Mouse (Mus musculus): ENCODE results near the gene Olfml3. TPM values are rescaled to one million over a fixed set of nuclear protein-coding genes. Genes with fewer than 3 reads are reported as not detected.

Gene Olfml3
- polyA plus RNA-seq, 1 experiment from 2014 or later, result 27.4 TPM

DNA sequence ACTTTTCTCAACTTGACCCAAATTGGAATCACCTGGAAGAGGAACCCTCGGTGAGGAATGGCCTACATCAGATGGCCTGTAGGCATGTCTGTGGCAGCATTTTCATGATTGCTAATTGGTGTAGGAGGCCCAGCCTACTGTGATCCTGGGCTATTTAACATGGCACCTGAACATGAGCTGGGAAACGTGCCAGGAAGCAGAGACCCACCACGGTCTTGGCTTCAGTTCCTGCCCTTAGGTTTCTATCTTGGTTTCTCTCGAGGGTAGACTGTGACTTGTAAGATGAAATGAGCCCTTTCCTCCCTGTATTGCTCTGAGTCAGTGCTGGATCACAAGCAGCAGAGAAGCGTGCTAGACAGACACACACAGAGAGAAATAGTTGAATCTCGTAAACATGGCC lies 33.1 kb downstream of the Olfml3 start:
- Histone ChIP-seq H3K36me3 (ENCODE audit: control insufficient read depth, insufficient read depth, low read length) (no peaks in the 10 kb centered on the region), H3K4me2 (ENCODE audit: low read length) (no peak overlapping the region), H3K9me3 (ENCODE audit: control insufficient read depth, low read length) (no peaks in the 10 kb centered on the region), H3K9ac (ENCODE audit: low read length) (no peak overlapping the region), H3K4me3 (ENCODE audit: control insufficient read depth in 1 of 2, insufficient read depth in 1 of 2, low read depth in 1 of 2, low read length in 2 of 2) (no peak overlapping the region), H3K4me1 (ENCODE audit: control insufficient read depth in 2 of 2, insufficient read depth in 2 of 2, low read length in 2 of 2) (no peaks in the 10 kb centered on the region), H3K27ac (replicated peaks in 1 of 2; ENCODE audit: control insufficient read depth in 1 of 2, insufficient read depth in 1 of 2, low read depth in 2 of 2, low read length in 2 of 2) (no peak overlapping the region), H3K27me3 (ENCODE audit: control insufficient read depth, insufficient read depth, low read length) (no peaks in the 10 kb centered on the region)
- WGBS, result 61% methylated on average over 6 of the region's 6 CpGs
- no peak for ATAC-seq (ENCODE audit: insufficient number of reproducible peaks, insufficient read depth, low FRiP score, low read depth)

DNA sequence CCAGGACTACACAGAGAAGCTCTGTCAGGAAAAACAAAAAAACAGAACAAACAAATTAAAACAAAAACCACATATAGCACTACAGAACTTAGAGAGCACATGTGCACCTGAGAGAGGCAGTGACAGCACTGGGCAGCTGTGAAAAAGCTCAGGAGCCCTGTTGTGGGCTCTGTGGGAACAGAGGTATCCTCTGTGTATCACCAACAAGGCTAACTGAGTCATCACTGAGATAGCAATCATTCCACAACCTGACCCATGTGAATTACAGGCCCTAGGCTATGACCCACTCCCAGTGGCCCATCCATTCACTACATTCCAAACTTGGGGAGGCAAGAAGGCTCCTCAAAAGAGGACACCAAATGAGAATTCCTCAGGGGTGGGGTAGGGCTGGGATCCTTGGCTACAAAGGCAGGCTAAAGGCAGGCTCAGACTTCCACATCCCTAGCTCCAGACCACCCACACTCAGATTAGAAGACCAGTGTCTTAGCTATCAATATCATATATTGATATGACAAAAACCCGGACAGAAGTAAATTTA lies 41.3 kb downstream of the Olfml3 start:
- H3K4me2 ChIP-seq (ENCODE audit: low read length), result no peak overlapping the region
- H3K9ac ChIP-seq (ENCODE audit: low read length), result no peak overlapping the region
- no peak for ATAC-seq (ENCODE audit: insufficient number of reproducible peaks, insufficient read depth, low FRiP score, low read depth)
- no peaks in the 10 kb centered on the region for H3K4me1 ChIP-seq (ENCODE audit: control insufficient read depth in 2 of 2, insufficient read depth in 2 of 2, low read length in 2 of 2)
- H3K27ac ChIP-seq (replicated peaks in 1 of 2; ENCODE audit: control insufficient read depth in 1 of 2, insufficient read depth in 1 of 2, low read depth in 2 of 2, low read length in 2 of 2), result no peak overlapping the region
- no peaks in the 10 kb centered on the region for H3K9me3 ChIP-seq (ENCODE audit: control insufficient read depth, low read length)
- WGBS, result 80% methylated on average over 1 of the region's 1 CpGs
- no peaks in the 10 kb centered on the region for H3K36me3 ChIP-seq (ENCODE audit: control insufficient read depth, insufficient read depth, low read length)
- H3K4me3 ChIP-seq (ENCODE audit: control insufficient read depth in 1 of 2, insufficient read depth in 1 of 2, low read depth in 1 of 2, low read length in 2 of 2), result no peak overlapping the region
- H3K27me3 ChIP-seq (ENCODE audit: control insufficient read depth, insufficient read depth, low read length), result no peaks in the 10 kb centered on the region

DNA sequence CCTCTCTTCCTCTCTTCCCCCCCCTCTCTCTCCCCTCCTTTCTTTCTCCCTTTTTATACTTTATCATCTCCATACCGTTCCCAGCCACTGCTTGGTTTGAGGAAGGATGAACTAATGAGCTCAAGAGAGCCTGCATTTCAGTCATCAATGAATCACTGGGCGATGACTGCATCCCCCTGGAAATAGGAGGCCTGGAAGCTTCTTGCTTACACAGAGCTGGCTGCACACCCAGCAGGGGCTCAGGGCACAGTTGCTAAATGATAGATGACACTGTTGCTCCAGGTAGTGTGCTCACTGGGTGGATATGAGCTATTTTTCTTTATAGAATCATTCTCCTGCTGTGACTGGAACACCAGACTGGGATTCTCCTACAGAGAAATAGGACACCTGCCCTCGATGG lies 42.2 kb downstream of the Olfml3 start:
- no peak overlapping the region for H3K27ac ChIP-seq (replicated peaks in 1 of 2; ENCODE audit: control insufficient read depth in 1 of 2, insufficient read depth in 1 of 2, low read depth in 2 of 2, low read length in 2 of 2)
- H3K4me3 ChIP-seq (ENCODE audit: control insufficient read depth in 1 of 2, insufficient read depth in 1 of 2, low read depth in 1 of 2, low read length in 2 of 2), result no peak overlapping the region
- WGBS, result 61% methylated on average over 3 of the region's 3 CpGs
- H3K27me3 ChIP-seq (ENCODE audit: control insufficient read depth, insufficient read depth, low read length), result no peaks in the 10 kb centered on the region
- H3K4me1 ChIP-seq (ENCODE audit: control insufficient read depth in 2 of 2, insufficient read depth in 2 of 2, low read length in 2 of 2), result no peaks in the 10 kb centered on the region
- no peaks in the 10 kb centered on the region for H3K9me3 ChIP-seq (ENCODE audit: control insufficient read depth, low read length)
- ATAC-seq (ENCODE audit: insufficient number of reproducible peaks, insufficient read depth, low FRiP score, low read depth), result no peak
- H3K4me2 ChIP-seq (ENCODE audit: low read length), result no peak overlapping the region
- no peaks in the 10 kb centered on the region for H3K36me3 ChIP-seq (ENCODE audit: control insufficient read depth, insufficient read depth, low read length)
- no peak overlapping the region for H3K9ac ChIP-seq (ENCODE audit: low read length)

DNA sequence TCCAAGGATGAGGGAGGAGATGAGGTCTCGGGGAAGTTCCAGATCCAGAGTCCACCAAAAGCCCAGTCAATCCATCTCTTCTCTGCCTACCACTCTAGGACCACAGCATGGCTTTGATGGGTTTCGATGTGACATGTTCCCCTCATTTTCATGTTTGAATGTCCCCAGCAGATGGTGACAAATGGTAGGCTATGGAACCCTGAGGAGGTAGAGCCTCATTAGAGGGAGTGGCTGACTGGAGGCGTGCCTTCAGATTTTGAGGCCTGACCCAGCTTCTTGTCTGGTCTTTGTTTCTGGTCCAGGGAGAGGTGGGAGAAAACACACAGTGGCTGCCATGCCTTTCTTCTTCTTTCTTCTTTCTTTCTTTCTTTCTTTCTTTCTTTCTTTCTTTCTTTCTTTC lies 47.3 kb downstream of the Olfml3 start:
- WGBS, result 65% methylated on average over 3 of the region's 3 CpGs
- Histone ChIP-seq H3K4me2 (ENCODE audit: low read length) (no peak overlapping the region), H3K27ac (replicated peaks in 1 of 2; ENCODE audit: control insufficient read depth in 1 of 2, insufficient read depth in 1 of 2, low read depth in 2 of 2, low read length in 2 of 2) (no peak overlapping the region), H3K9ac (ENCODE audit: low read length) (no peak overlapping the region), H3K4me1 (ENCODE audit: control insufficient read depth in 2 of 2, insufficient read depth in 2 of 2, low read length in 2 of 2) (no peaks in the 10 kb centered on the region), H3K4me3 (ENCODE audit: control insufficient read depth in 1 of 2, insufficient read depth in 1 of 2, low read depth in 1 of 2, low read length in 2 of 2) (no peak overlapping the region), H3K27me3 (ENCODE audit: control insufficient read depth, insufficient read depth, low read length) (no peaks in the 10 kb centered on the region), H3K9me3 (ENCODE audit: control insufficient read depth, low read length) (no peaks in the 10 kb centered on the region), H3K36me3 (ENCODE audit: control insufficient read depth, insufficient read depth, low read length) (no peaks in the 10 kb centered on the region)
- no peak for ATAC-seq (ENCODE audit: insufficient number of reproducible peaks, insufficient read depth, low FRiP score, low read depth)

DNA sequence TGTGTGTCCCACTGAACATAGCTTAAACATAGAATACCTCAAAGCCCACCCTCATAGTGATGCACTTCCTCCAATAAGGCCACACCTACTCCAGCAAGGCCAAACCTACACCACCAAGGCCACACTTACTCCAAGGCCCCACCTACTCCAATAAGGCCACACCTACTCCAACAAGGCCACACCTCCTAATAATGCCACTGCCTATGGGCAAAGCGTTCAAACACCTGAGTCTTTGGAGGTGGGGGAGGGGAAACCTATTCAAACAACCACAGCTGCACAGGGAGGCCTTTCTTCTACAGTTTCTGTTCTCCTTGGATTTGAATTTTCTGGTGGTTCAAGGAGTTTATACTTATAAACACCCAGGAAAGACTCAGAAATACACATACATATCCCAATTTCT lies 48.8 kb downstream of the Olfml3 start:
- no peak overlapping the region for H3K9ac ChIP-seq (ENCODE audit: low read length)
- H3K4me3 ChIP-seq (ENCODE audit: control insufficient read depth in 1 of 2, insufficient read depth in 1 of 2, low read depth in 1 of 2, low read length in 2 of 2), result no peak overlapping the region
- no peaks in the 10 kb centered on the region for H3K9me3 ChIP-seq (ENCODE audit: control insufficient read depth, low read length)
- WGBS, result 95% methylated on average over 1 of the region's 1 CpGs
- H3K4me1 ChIP-seq (ENCODE audit: control insufficient read depth in 2 of 2, insufficient read depth in 2 of 2, low read length in 2 of 2), result no peaks in the 10 kb centered on the region
- H3K36me3 ChIP-seq (ENCODE audit: control insufficient read depth, insufficient read depth, low read length), result no peaks in the 10 kb centered on the region
- H3K27me3 ChIP-seq (ENCODE audit: control insufficient read depth, insufficient read depth, low read length), result peaks cover 7% of the 10 kb centered on the region; the same call in 1 of the 2 replicates
- ATAC-seq (ENCODE audit: insufficient number of reproducible peaks, insufficient read depth, low FRiP score, low read depth), result no peak
- no peak overlapping the region for H3K27ac ChIP-seq (replicated peaks in 1 of 2; ENCODE audit: control insufficient read depth in 1 of 2, insufficient read depth in 1 of 2, low read depth in 2 of 2, low read length in 2 of 2)
- H3K4me2 ChIP-seq (ENCODE audit: low read length), result no peak overlapping the region

DNA sequence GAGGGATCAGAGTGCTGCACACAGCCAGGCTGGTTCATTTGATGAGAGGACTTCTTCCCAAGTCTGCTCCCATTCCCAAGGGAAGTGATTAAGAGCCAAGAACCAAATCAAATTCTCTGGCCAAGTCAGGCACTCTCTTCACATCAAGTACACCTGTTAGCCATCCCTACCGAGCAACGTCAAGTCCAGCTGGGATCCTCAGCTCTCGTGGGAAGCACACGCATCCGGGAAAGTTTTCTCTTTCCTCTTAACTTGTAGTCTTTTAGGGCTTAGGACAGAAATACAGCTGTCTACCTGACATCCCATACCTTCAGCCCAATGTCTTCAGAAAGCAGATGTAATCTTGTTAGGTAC lies 53.9 kb downstream of the Olfml3 start:
- Histone ChIP-seq H3K36me3 (ENCODE audit: control insufficient read depth, insufficient read depth, low read length) (no peaks in the 10 kb centered on the region), H3K4me1 (ENCODE audit: control insufficient read depth in 2 of 2, insufficient read depth in 2 of 2, low read length in 2 of 2) (peaks cover 0 to 4% of the 10 kb centered on the region in 2 experiments; a peak in 1 of 4 replicates), H3K9me3 (ENCODE audit: control insufficient read depth, low read length) (no peaks in the 10 kb centered on the region), H3K4me2 (ENCODE audit: low read length) (no peak overlapping the region), H3K27ac (replicated peaks in 1 of 2; ENCODE audit: control insufficient read depth in 1 of 2, insufficient read depth in 1 of 2, low read depth in 2 of 2, low read length in 2 of 2) (no peak overlapping the region), H3K4me3 (ENCODE audit: control insufficient read depth in 1 of 2, insufficient read depth in 1 of 2, low read depth in 1 of 2, low read length in 2 of 2) (no peak overlapping the region), H3K27me3 (ENCODE audit: control insufficient read depth, insufficient read depth, low read length) (peaks cover 12% of the 10 kb centered on the region; the same call in 1 of the 2 replicates), H3K9ac (ENCODE audit: low read length) (no peak overlapping the region)
- WGBS, result 37% methylated on average over 5 of the region's 5 CpGs
- ATAC-seq (ENCODE audit: insufficient number of reproducible peaks, insufficient read depth, low FRiP score, low read depth), result no peak

DNA sequence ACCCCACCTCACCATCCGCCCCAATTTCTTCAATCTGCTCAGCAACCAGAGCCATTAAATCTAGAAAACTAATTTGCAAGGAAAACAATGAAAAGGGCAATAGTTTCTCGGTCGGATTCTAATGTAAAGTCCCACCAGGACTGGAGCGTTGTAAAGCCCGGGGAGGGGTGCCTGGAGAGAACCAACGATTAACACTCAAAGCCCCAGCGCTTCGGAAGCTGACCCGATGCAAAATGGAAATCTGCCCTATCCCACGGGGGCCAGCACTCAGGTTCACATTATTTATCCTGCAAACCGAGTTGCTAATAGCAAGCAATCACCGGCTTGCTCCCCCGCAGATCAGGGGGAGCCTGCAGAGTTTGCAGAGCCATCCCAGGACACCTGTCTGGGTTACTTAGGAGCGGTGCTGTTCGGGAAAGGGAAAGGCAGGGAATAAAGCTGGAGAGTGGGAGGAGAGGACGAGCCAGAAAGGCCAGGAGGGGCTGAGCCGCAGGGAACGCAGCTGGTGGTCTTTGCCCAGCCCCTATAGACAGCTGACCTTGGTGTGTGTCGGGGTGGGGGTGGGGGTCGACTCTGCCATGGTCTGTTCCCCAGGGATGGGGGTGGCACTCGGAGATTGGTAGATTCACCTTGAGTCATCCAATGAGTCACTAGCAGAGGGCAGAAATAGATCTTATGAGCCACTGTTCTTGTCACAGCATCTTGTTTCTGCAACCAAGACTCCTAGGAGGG lies 54.4 kb downstream of the Olfml3 start:
- peak overlapping the region; percentile 40 for H3K4me2 ChIP-seq (ENCODE audit: low read length)
- 6% methylated on average over 21 of the region's 21 CpGs for WGBS
- H3K9me3 ChIP-seq (ENCODE audit: control insufficient read depth, low read length), result no peaks in the 10 kb centered on the region
- no peak for ATAC-seq (ENCODE audit: insufficient number of reproducible peaks, insufficient read depth, low FRiP score, low read depth)
- peaks cover 0 to 4% of the 10 kb centered on the region in 2 experiments; a peak in 1 of 4 replicates for H3K4me1 ChIP-seq (ENCODE audit: control insufficient read depth in 2 of 2, insufficient read depth in 2 of 2, low read length in 2 of 2)
- no peaks in the 10 kb centered on the region for H3K36me3 ChIP-seq (ENCODE audit: control insufficient read depth, insufficient read depth, low read length)
- H3K9ac ChIP-seq (ENCODE audit: low read length), result no peak overlapping the region
- H3K27me3 ChIP-seq (ENCODE audit: control insufficient read depth, insufficient read depth, low read length), result peaks cover 12% of the 10 kb centered on the region; the same call in 1 of the 2 replicates
- no peak overlapping the region for H3K27ac ChIP-seq (replicated peaks in 1 of 2; ENCODE audit: control insufficient read depth in 1 of 2, insufficient read depth in 1 of 2, low read depth in 2 of 2, low read length in 2 of 2)
- no peak overlapping the region for H3K4me3 ChIP-seq (ENCODE audit: control insufficient read depth in 1 of 2, insufficient read depth in 1 of 2, low read depth in 1 of 2, low read length in 2 of 2)

DNA sequence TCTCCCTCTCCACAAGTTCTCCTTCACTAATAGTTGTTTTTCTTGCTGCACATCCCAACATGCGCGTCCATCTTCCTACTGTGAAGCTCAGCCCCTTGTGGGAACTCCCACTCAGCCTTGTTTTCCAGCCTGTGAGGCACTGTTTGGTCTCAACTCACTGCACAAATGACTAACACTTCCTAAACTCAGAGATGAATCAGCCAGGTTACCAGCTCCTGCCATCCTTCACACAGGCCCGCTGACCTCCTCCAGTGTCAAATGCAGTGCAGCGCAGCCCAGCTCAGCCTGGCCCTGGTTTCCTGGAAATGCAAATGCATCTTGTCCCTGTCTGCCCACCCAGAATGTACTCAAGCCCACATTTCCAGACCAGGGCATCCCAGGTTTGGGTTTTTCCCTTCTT lies 55.3 kb downstream of the Olfml3 start:
- WGBS, result 56% methylated on average over 4 of the region's 4 CpGs
- no peak overlapping the region for H3K9ac ChIP-seq (ENCODE audit: low read length)
- H3K27ac ChIP-seq (replicated peaks in 1 of 2; ENCODE audit: control insufficient read depth in 1 of 2, insufficient read depth in 1 of 2, low read depth in 2 of 2, low read length in 2 of 2), result no peak overlapping the region
- H3K9me3 ChIP-seq (ENCODE audit: control insufficient read depth, low read length), result no peaks in the 10 kb centered on the region
- no peak overlapping the region for H3K4me2 ChIP-seq (ENCODE audit: low read length)
- H3K36me3 ChIP-seq (ENCODE audit: control insufficient read depth, insufficient read depth, low read length), result no peaks in the 10 kb centered on the region
- no peak for ATAC-seq (ENCODE audit: insufficient number of reproducible peaks, insufficient read depth, low FRiP score, low read depth)
- H3K4me1 ChIP-seq (ENCODE audit: control insufficient read depth in 2 of 2, insufficient read depth in 2 of 2, low read length in 2 of 2), result peaks cover 0 to 4% of the 10 kb centered on the region in 2 experiments; a peak in 1 of 4 replicates
- peaks cover 12% of the 10 kb centered on the region; the same call in 1 of the 2 replicates for H3K27me3 ChIP-seq (ENCODE audit: control insufficient read depth, insufficient read depth, low read length)
- H3K4me3 ChIP-seq (ENCODE audit: control insufficient read depth in 1 of 2, insufficient read depth in 1 of 2, low read depth in 1 of 2, low read length in 2 of 2), result no peak overlapping the region
